Mouse (Mus musculus) MEL-GATA-1-ER (cell line): ENCODE results near the gene Vps13d.

Experiments
- DNase-seq: peaks from one replicate; pipeline ENCODE4 v3.0.0-alpha.2; 2012; ENCODE audit warnings: low read depth; ENCODE audit errors: extremely low read depth

Vps13d gene

DNA sequence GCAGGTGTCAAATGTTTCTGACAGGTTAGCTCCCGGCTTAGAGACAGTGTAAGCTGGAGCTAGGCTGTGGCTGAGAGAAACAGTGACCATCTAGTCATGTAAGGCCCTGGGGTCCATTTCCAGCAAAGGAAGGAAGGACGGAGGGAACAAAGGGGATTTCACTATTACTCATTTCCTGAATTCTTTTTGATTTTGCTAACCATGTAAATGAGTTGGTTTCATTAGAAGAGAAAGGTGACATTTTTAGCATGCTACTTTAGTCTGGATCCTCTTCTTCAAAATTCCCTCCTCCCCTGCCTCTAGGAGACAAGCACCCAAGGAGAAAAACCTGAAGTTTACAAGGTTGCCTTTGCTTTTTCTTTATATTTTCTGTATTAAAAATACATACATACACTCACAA is 214.7 kb downstream of the Vps13d start:
- DNase-seq: no peak

- no peak for DNase-seq
Observed at GRCm38 (mm10) chr4:144978039-144978438, 216.8 kb downstream of the Vps13d start.

DNA sequence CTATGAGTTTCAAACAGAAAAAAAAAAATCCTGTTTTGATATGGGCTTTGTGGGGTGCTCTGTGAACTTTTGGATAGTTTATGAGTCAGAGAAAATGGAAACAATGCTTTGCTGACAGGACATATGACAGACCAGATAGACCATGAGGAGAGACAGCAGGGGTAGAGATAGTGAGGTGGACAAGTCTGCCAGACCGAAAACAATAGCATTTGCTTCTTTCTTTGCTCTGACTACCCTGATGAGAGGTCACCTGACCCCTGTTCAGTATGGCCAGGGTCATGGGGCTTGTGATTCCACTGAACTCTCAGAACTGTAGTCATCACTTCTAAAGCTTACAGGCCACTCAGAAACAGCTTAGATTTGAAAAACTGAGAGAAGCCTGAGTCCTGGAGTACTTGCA is 217.7 kb downstream of the Vps13d start:
- DNase-seq: no peak

DNA sequence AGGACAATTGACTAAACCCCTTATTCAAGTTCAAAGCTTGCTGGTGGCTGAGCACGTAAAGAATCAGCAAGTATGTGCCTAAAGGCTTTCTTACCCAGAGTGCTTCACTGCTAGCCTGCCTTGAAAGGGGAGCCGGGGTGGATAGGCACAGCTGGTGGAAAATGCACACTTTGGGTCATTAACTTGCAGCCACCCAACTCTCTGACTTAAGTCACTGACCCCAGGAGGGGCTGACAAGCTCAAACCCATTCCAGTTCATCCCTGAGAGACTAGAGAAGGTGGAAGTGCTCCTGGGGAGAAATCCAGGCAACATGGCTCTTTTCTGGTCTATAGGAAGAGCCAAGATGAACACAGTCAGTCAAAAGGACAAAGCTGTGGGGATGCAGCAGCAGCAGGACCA is 219.3 kb downstream of the Vps13d start:
- DNase-seq: no peak

- DNase-seq: no peak
Observed at GRCm38 (mm10) chr4:144974458-144974857, 220.3 kb downstream of the Vps13d start.

DNA sequence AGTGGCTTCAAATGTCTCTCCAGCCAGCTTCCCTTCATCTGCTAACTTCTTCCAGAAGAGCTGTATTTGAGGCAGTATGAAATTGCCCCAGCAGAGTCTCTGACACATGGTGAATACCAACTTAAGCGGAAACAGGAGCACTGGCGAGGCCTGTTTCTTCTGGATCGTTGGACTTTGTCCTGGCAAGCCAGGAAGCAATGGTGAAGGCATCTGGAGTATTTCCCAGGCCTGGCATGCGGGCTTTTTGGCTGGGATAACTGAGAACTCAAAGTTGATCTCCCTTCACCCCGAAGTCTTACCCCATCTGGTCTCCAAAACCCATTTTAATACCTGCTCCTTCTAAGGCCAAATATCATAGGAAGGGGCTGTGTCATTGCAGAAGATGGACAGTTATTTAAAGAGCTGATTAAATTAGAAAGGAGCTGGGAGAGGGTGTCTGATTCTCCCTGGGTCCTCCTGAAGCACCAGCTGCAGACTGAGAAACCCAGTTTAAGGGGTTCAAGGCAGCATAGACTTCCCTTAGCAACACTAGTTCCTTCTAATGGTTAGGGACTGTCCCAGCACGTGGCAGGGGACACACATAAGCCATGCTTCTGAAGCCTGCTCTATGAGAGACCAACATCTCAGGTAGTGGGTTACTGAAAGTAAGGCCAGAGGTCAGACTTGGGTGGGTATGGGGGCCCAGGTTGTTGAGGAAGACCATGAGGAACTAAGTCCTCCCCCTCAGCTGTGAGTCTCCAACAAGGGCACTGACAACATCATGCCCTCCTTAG is 221.7 kb downstream of the Vps13d start:
- DNase-seq: no peak

DNA sequence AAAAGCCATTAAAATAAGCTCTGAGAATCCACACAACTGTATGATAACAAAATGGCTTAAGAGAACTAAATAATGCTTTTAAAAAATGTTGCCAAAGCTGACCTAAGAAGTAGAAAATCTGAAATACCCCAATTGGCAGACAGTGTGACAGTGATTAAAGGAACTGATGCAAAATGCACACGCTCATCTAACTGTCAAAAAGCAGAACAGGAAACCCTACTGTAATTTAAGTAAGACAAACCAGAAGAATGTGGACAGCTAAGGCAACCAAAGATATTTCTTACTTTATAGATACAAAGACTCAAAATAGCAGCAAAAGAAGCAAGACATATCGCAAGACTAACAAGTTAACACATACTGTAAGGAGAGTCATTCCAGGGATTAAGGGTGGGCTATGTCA is 223.8 kb downstream of the Vps13d start:
- no peak for DNase-seq

GRCm38 (mm10) chr4:144969030-144969429 is 225.8 kb downstream of the Vps13d start:
- DNase-seq: no peak

- no peak for DNase-seq
Observed at GRCm38 (mm10) chr4:144968371-144968770, 226.4 kb downstream of the Vps13d start.

GRCm38 (mm10) chr4:144965255-144965654 is 229.6 kb downstream of the Vps13d start:
- DNase-seq: no peak

DNA sequence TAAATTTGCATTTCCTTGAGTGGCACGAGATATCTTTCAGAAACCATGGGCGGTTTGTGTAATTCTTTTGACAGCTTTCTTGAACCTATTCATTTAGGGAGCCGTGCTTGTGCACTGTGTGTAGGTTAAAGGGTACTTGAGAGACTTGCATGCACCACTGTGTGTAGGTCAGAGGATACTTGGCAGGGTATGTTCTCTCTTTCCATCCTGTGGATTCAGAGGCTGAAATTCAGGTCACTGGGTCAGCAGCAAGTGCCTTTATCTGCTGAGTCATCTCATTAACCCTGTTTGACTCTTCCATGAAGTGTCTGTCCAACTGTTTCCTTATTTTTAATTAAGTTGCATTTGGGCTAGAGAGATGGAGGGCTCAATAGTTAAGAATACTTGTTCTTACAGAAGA is 233.1 kb downstream of the Vps13d start:
- DNase-seq: no peak

- DNase-seq: no peak
Observed at GRCm38 (mm10) chr4:144961232-144961631, 233.6 kb downstream of the Vps13d start.

DNA sequence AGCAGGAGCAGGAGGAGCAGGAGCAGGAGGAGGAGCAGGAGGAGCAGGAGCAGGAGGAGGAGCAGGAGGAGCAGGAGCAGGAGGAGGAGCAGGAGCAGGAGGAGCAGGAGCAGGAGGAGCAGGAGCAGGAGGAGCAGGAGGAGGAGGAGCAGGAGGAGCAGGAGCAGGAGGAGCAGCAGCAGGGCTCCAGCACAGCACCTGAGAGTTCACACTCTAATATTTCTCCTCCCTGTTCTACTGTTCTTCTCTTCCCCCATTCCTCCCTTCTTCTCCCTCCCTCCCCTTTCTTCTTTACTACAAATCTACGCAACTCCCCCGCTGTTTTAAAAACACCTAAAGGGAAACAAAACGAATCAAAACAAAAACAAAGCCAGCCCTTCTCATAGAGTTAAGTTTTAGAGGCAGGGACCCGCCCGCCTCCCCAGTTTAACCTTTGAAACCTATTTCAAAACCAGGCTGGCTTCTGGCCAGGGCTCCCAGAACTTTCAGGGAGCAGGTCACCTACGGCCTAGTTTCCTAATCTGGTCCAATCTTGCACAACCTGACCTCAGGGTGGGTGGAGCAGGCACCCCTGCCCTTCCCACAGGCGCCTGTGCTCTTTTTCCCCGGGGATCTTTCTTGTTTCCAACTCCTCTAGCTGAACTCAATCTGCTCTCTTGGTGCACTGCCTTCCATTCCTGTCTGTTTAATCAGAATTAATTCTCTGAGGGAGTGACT is 234.5 kb downstream of the Vps13d start:
- no peak for DNase-seq

GRCm38 (mm10) chr4:144957721-144958120 is 237.1 kb downstream of the Vps13d start:
- DNase-seq: no peak

DNA sequence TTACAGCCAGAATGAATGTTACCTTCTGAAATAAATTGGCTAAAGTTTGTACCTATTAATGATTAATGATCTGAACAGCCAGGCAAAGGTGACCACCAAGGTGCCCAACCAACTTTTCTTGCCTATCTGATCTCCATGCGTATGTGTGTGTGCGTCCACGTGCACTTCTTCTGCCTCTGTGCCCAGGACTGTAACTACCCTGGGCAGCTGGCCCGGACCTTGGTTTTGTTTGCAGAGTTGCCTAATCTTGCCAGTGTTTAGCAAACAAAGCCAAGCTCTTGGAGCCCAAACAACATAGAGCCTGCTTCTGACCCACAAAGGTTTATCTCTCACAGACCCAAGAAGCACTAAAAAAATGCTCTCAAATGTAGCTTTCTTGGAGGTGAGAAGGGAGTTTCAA is 237.6 kb downstream of the Vps13d start:
- DNase-seq: no peak

DNA sequence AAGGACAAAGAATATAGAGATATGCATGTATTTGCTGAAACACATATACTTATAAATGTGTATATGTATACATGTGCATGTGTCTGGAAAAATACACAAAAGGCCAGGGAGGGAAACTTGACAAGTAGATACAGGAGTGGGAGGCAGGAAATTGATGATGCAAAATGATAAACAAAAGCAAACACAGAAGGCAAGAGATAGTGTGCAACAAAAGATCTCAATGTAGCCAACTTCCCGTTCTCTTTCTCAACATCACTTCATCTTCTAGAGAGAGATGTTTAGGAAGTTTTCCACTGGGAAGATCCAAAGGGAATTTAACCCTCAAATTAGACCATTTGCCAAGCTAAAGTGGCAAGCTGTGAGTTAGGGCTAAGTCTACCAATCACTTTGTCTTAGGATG is 238.5 kb downstream of the Vps13d start:
- no peak for DNase-seq

DNA sequence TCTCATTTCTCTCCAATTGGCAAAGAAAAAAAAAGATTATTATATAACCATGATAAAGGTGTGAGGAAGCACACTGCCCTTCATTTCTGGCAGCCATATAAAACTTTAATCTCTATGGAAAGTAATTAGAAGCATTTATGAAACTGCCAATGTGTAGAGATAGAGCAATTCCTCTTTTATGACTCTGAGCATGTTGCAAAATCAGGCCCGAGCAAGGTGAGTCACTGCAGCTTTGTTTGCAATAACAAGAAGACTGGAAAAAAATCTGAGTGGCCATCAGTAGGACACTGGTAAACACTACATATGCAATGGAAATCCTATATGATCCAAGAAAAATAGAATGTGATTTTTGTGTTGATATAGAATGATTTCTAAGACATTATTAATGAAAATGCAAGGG is 238.9 kb downstream of the Vps13d start:
- no peak for DNase-seq

GRCm38 (mm10) chr4:144953421-144953820 is 241.4 kb downstream of the Vps13d start:
- no peak for DNase-seq

- DNase-seq: no peak
Observed at GRCm38 (mm10) chr4:144951859-144952258, 242.9 kb downstream of the Vps13d start.

- DNase-seq: no peak
Observed at GRCm38 (mm10) chr4:144950883-144951282, 243.9 kb downstream of the Vps13d start.

DNA sequence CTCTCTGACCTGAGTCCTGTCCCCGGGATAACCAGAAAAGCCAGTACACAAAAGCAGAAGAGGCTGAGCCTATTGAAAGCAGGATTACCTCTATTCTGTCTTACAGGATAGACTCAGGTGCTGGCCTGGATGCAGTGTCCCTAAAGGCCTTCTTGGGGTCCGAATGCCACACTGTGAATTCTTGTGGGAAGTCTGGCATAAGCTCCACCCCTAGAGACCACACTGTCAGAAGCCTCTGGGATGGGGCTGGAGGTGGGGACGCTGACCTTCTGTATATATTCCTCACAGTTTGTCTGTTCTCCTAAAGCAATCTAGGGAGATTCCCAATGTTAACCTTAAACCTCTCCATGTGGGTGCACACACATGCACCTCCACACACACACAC is 244.5 kb downstream of the Vps13d start:
- no peak for DNase-seq

DNA sequence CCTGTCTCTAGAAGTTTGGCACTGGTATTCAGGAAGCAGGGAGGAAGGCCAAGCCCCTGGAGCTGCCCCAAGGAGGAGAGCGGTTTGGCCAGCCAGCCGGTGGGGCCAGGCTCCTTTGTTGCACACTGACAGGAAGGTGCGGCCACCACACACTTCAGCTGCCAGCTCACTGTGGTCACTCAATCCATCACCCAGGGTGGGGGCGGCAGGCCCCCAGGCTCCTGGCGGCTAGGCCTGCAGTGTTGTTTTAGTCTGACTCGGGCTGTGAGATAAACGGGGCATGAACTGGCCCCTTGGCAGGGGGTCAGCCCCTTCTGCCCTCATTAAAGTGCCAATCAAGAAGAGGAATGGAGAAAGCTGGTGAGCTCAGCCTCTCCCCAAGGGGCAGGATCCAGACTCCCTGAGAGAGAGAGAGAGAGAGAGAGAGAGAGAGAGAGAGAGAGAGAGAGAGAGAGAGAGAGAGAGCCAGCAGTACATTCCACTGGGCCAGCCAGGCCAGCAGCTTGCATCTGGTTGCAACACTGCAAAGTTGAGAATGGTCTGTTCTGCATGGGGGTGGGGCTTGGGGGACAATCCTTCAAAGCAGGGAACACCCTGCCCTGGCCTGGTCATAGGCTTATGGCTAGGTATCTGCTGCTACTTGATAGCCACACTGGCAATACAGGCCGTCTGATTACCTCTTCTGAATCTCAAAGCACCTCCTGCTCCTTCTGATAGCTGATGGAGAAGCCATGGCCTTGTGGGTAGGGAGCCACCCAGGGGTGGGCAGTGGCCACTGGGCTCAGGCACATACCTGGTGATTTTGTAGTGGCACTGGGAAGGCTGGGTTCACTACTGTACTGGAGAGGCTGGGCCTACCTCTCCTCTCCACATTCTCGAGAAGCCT is 245.1 kb downstream of the Vps13d start:
- DNase-seq: no peak
